Mouse (Mus musculus): ENCODE results near the gene Lrp2.
"Not testable (repeated sequence)": the region's sequence is repeated elsewhere in the genome, so short reads cannot be mapped to it uniquely, and the experiment has no call there.

Gene Lrp2

GRCm38 (mm10) chr2:69584117-69584933, 1.5 kb downstream of the Lrp2 start:
- DNase-seq (ENCODE audit: low read depth, low spot score), result no peak

- no peak for DNase-seq (ENCODE audit: low read depth, low spot score)
Observed at GRCm38 (mm10) chr2:69582861-69583260, 3.0 kb downstream of the Lrp2 start.

- DNase-seq (ENCODE audit: low read depth, low spot score), result not testable (repeated sequence)
Observed at GRCm38 (mm10) chr2:69582068-69582467, 3.8 kb downstream of the Lrp2 start.

GRCm38 (mm10) chr2:69580091-69580490, 5.8 kb downstream of the Lrp2 start:
- no peak for DNase-seq (ENCODE audit: low read depth, low spot score)

- DNase-seq (ENCODE audit: low read depth, low spot score), result no peak
Observed at GRCm38 (mm10) chr2:69578206-69578605, 7.7 kb downstream of the Lrp2 start.

- DNase-seq (ENCODE audit: low read depth, low spot score), result no peak
Observed at GRCm38 (mm10) chr2:69576531-69576930, 9.3 kb downstream of the Lrp2 start.

GRCm38 (mm10) chr2:69574934-69575333, 10.9 kb downstream of the Lrp2 start:
- DNase-seq (ENCODE audit: low read depth, low spot score), result no peak

GRCm38 (mm10) chr2:69574261-69574660, 11.6 kb downstream of the Lrp2 start:
- no peak for DNase-seq (ENCODE audit: low read depth, low spot score)

GRCm38 (mm10) chr2:69573733-69574054, 12.2 kb downstream of the Lrp2 start:
- no peak for DNase-seq (ENCODE audit: low read depth, low spot score)

- no peak for DNase-seq (ENCODE audit: low read depth, low spot score)
Observed at GRCm38 (mm10) chr2:69573038-69573732, 12.7 kb downstream of the Lrp2 start.

- no peak for DNase-seq (ENCODE audit: low read depth, low spot score)
Observed at GRCm38 (mm10) chr2:69570556-69570955, 15.3 kb downstream of the Lrp2 start.

- no peak for DNase-seq (ENCODE audit: low read depth, low spot score)
Observed at GRCm38 (mm10) chr2:69566281-69566680, 19.6 kb downstream of the Lrp2 start.

GRCm38 (mm10) chr2:69563492-69563891, 22.4 kb downstream of the Lrp2 start:
- no peak for DNase-seq (ENCODE audit: low read depth, low spot score)

GRCm38 (mm10) chr2:69562761-69563160, 23.1 kb downstream of the Lrp2 start:
- DNase-seq (ENCODE audit: low read depth, low spot score), result no peak

- no peak for DNase-seq (ENCODE audit: low read depth, low spot score)
Observed at GRCm38 (mm10) chr2:69560221-69560620, 25.6 kb downstream of the Lrp2 start.

GRCm38 (mm10) chr2:69559380-69559779, 26.5 kb downstream of the Lrp2 start:
- no peak for DNase-seq (ENCODE audit: low read depth, low spot score)

- DNase-seq (ENCODE audit: low read depth, low spot score), result no peak
Observed at GRCm38 (mm10) chr2:69556686-69557085, 29.2 kb downstream of the Lrp2 start.

- DNase-seq (ENCODE audit: low read depth, low spot score), result no peak
Observed at GRCm38 (mm10) chr2:69551639-69552038, 34.2 kb downstream of the Lrp2 start.

GRCm38 (mm10) chr2:69546823-69547222, 39.0 kb downstream of the Lrp2 start:
- DNase-seq (ENCODE audit: low read depth, low spot score), result no peak

- no peak for DNase-seq (ENCODE audit: low read depth, low spot score)
Observed at GRCm38 (mm10) chr2:69536018-69536417, 49.8 kb downstream of the Lrp2 start.

GRCm38 (mm10) chr2:69531528-69532055, 54.3 kb downstream of the Lrp2 start:
- no peak for DNase-seq (ENCODE audit: low read depth, low spot score)

GRCm38 (mm10) chr2:69530691-69531527, 55.0 kb downstream of the Lrp2 start:
- DNase-seq (ENCODE audit: low read depth, low spot score), result no peak

All from retina, postnatal 7 days (tissue).